Mouse (Mus musculus) cerebellum, postnatal 10 days (tissue): ENCODE results near the gene Slco2b1.

ENCODE experiments used
- DNase-seq, 2 experiments: peaks; one replicate each; pipeline ENCODE4 v3.0.0; 2021; ENCODE audit warnings: mixed read lengths in 2 of 2

Slco2b1 gene

GRCm38 (mm10) chr7:99693387-99693786 is 17.8 kb downstream of the Slco2b1 start:
- no peak for DNase-seq

GRCm38 (mm10) chr7:99692396-99692795 is 18.7 kb downstream of the Slco2b1 start:
- no peak for DNase-seq

GRCm38 (mm10) chr7:99690819-99691218 is 20.3 kb downstream of the Slco2b1 start:
- no peak for DNase-seq

- no peak for DNase-seq
Measured at GRCm38 (mm10) chr7:99684086-99684485, 27.1 kb downstream of the Slco2b1 start.

GRCm38 (mm10) chr7:99680771-99681170 is 30.4 kb downstream of the Slco2b1 start:
- no peak for DNase-seq

GRCm38 (mm10) chr7:99674890-99675289 is 36.2 kb downstream of the Slco2b1 start:
- DNase-seq, result peak in 1 of 2 experiments; percentile 31

GRCm38 (mm10) chr7:99674209-99674608 is 36.9 kb downstream of the Slco2b1 start:
- DNase-seq, result no peak

GRCm38 (mm10) chr7:99673188-99673587 is 38.0 kb downstream of the Slco2b1 start:
- DNase-seq, result no peak

GRCm38 (mm10) chr7:99671544-99672435 is 39.4 kb downstream of the Slco2b1 start:
- no peak for DNase-seq

- DNase-seq, result no peak
Measured at GRCm38 (mm10) chr7:99670915-99671314, 40.2 kb downstream of the Slco2b1 start.

GRCm38 (mm10) chr7:99668802-99669201 is 42.3 kb downstream of the Slco2b1 start:
- peak; percentile 78 for DNase-seq

- DNase-seq, result no peak
Measured at GRCm38 (mm10) chr7:99667096-99667495, 44.0 kb downstream of the Slco2b1 start.

- DNase-seq, result no peak
Measured at GRCm38 (mm10) chr7:99665731-99666452, 45.2 kb downstream of the Slco2b1 start.

GRCm38 (mm10) chr7:99664571-99665485 is 46.3 kb downstream of the Slco2b1 start:
- DNase-seq, result peak; percentile 91 to 93

GRCm38 (mm10) chr7:99663507-99664220 is 47.5 kb downstream of the Slco2b1 start:
- no peak for DNase-seq

GRCm38 (mm10) chr7:99662311-99662710 is 48.8 kb downstream of the Slco2b1 start:
- DNase-seq, result no peak

GRCm38 (mm10) chr7:99661571-99662230 is 49.4 kb downstream of the Slco2b1 start:
- DNase-seq, result peak; percentile 78 to 85

GRCm38 (mm10) chr7:99661071-99661470 is 50.1 kb downstream of the Slco2b1 start:
- no peak for DNase-seq

GRCm38 (mm10) chr7:99659379-99660029 is 51.6 kb downstream of the Slco2b1 start:
- DNase-seq, result peak; percentile 86 to 90

GRCm38 (mm10) chr7:99654244-99654643 is 56.9 kb downstream of the Slco2b1 start:
- DNase-seq, result no peak

- DNase-seq, result no peak
Measured at GRCm38 (mm10) chr7:99649585-99649984, 61.6 kb downstream of the Slco2b1 start.
